Mouse (Mus musculus) hindbrain, embryonic 11.5 days (tissue): ENCODE data around the gene Relb. TPM values are rescaled to one million over a fixed set of nuclear protein-coding genes. Genes with fewer than 3 reads are reported as not detected.

Source experiments
- ATAC-seq: fragments of 200-750 bp; cut with Nextera tagmentation; 2 replicates; pipeline ENCODE4 v1.8.0; 2017; ENCODE audit warnings: mild to moderate bottlenecking, moderate TSS enrichment, moderate library complexity; ENCODE audit not compliant: low FRiP score
- DNase-seq: peaks from one replicate; pipeline ENCODE4 v3.0.0-alpha.2; 2015; ENCODE audit warnings: low spot score
- H3K27ac ChIP-seq: fragments of 300-500 bp; sonication (generic); 2 replicates; pipeline ENCODE4 v1.5.1; 2014; ENCODE audit warnings: mild to moderate bottlenecking, low read depth, low read length
- H3K27me3 ChIP-seq: fragments of 300-500 bp; sonication (generic); 2 replicates; pipeline ENCODE4 v1.6.1; 2014; ENCODE audit warnings: mild to moderate bottlenecking, low read length, moderate library complexity, mixed read lengths; ENCODE audit not compliant: control insufficient read depth, insufficient read depth
- H3K36me3 ChIP-seq: fragments of 300-500 bp; sonication (generic); 2 replicates; pipeline ENCODE4 v1.6.1; 2014; ENCODE audit warnings: mild to moderate bottlenecking, low read length, moderate library complexity, mixed read lengths; ENCODE audit not compliant: control insufficient read depth, insufficient read depth
- H3K4me1 ChIP-seq: fragments of 300-500 bp; sonication (generic); replicated peaks from 2 replicates; pipeline ENCODE4 v1.6.1; 2014; ENCODE audit warnings: low read length, mixed read lengths; ENCODE audit not compliant: control insufficient read depth, insufficient read depth
- H3K4me2 ChIP-seq: fragments of 300-500 bp; sonication (generic); replicated peaks from 2 replicates; pipeline ENCODE4 v1.6.1; 2014; ENCODE audit warnings: mild to moderate bottlenecking, low read depth, low read length
- H3K4me3 ChIP-seq: fragments of 300-500 bp; sonication (generic); 2 replicates; pipeline ENCODE4 v1.5.1; 2014; ENCODE audit warnings: low read depth, low read length
- H3K9ac ChIP-seq: fragments of 300-500 bp; sonication (generic); 2 replicates; pipeline ENCODE4 v1.6.1; 2014; ENCODE audit warnings: low read depth, low read length
- H3K9me3 ChIP-seq: fragments of 300-500 bp; sonication (generic); 2 replicates; pipeline ENCODE4 v1.6.1; 2016; ENCODE audit warnings: low read length; ENCODE audit not compliant: control insufficient read depth
- WGBS: fragments of 180-500 bp; shearing (Covaris S2); extraction: QIAGEN DNeasy Blood & Tissue Kit; methylation state at CpG from one replicate; pipeline ENCODE4 v1.1.7; 2014; 5-methylcytosine and 5-hydroxymethylcytosine counted together
- polyA plus RNA-seq: library from polyadenylated mRNA; unstranded; fragments of >200 nt; fragmentation: Nextera tagmentation; extraction: Ambion mirVana; gene quantifications from 2 replicates; pipeline ENCODE4 v1.2.1, GENCODE M21; 2014

Gene Relb
- polyA plus RNA-seq, 1 experiment from 2014 or later, result 3.9 TPM

GRCm38 (mm10) chr7:19634591-19634990 is 5.4 kb upstream of the Relb start:
- DNase-seq, result no peak
- peaks cover 20% of the 10 kb centered on the region for H3K36me3 ChIP-seq
- H3K4me2 ChIP-seq, result no peak overlapping the region
- H3K27me3 ChIP-seq, result no peaks in the 10 kb centered on the region
- no peak overlapping the region for H3K9ac ChIP-seq
- no peak overlapping the region for H3K4me3 ChIP-seq
- ATAC-seq, result no peak
- no peaks in the 10 kb centered on the region for H3K9me3 ChIP-seq
- H3K27ac ChIP-seq, result no peak overlapping the region
- 90% methylated on average over 2 of the region's 2 CpGs for WGBS
- H3K4me1 ChIP-seq, result no peaks in the 10 kb centered on the region

GRCm38 (mm10) chr7:19633855-19634254 is 4.6 kb upstream of the Relb start:
- DNase-seq (no peak), ATAC-seq (no peak)
- no peaks in the 10 kb centered on the region for H3K27me3 ChIP-seq
- WGBS, result 94% methylated on average over 15 of the region's 15 CpGs
- H3K4me1 ChIP-seq, result no peaks in the 10 kb centered on the region
- no peak overlapping the region for H3K9ac ChIP-seq
- no peaks in the 10 kb centered on the region for H3K9me3 ChIP-seq
- no peak overlapping the region for H3K4me2 ChIP-seq
- no peak overlapping the region for H3K27ac ChIP-seq
- H3K36me3 ChIP-seq, result peaks cover 20% of the 10 kb centered on the region
- no peak overlapping the region for H3K4me3 ChIP-seq

DNA sequence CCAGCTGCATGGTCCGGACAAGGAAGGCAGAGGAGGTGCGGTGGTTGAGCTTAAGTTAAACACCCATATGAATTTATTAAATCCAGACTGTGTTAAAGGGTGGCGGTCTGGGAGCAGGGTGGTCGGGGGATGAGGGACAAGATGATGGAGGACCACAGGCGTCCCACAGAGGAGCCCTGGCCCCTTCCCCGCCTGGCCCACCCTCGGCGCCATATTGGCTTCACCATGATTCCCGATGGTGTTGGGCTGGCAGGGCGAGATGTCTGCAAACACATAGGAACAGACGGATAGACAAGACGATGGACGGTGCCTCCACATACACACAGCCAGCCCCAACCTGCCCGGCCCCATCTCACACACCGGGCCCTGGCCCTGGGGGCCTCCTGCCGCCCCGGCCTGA is 4.0 kb upstream of the Relb start:
- no peaks in the 10 kb centered on the region for H3K4me1 ChIP-seq
- no peak for ATAC-seq
- DNase-seq, result no peak
- H3K27ac ChIP-seq, result no peak overlapping the region
- no peak overlapping the region for H3K4me2 ChIP-seq
- WGBS, result 90% methylated on average over 17 of the region's 17 CpGs
- peaks cover 20% of the 10 kb centered on the region for H3K36me3 ChIP-seq
- H3K9ac ChIP-seq, result no peak overlapping the region
- H3K9me3 ChIP-seq, result no peaks in the 10 kb centered on the region
- no peak overlapping the region for H3K4me3 ChIP-seq
- H3K27me3 ChIP-seq, result no peaks in the 10 kb centered on the region

DNA sequence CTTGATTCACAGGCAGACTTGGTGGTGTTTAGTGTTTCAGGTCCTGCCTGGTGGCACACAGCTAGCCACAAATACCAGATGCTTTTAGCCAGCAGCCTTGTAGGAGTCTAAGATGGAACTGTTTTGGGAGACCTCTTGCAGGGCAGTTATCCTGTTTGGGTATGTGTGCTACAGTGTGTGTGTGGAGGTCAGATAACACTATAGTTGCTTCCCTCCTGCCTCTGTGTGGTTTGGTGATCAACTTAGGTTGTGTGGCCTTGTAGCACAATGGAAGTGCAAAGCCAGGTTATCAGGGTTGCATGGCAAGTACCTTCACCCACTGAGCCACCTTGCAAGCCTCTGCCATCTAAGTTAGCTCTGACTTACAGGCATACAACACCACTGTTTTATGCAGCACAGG is 3.5 kb upstream of the Relb start:
- no peak for DNase-seq
- Histone ChIP-seq H3K27ac (no peak overlapping the region), H3K4me2 (no peak overlapping the region), H3K9me3 (no peaks in the 10 kb centered on the region), H3K4me1 (no peaks in the 10 kb centered on the region), H3K27me3 (no peaks in the 10 kb centered on the region), H3K9ac (no peak overlapping the region), H3K36me3 (peaks cover 19% of the 10 kb centered on the region), H3K4me3 (no peak overlapping the region)
- no peak for ATAC-seq

- Histone ChIP-seq H3K9ac (no peak overlapping the region), H3K27ac (no peak overlapping the region), H3K36me3 (peaks cover 15% of the 10 kb centered on the region), H3K9me3 (no peaks in the 10 kb centered on the region), H3K27me3 (no peaks in the 10 kb centered on the region), H3K4me2 (no peak overlapping the region), H3K4me3 (no peak overlapping the region), H3K4me1 (no peaks in the 10 kb centered on the region)
- DNase-seq (no peak), ATAC-seq (no peak)
Observed at GRCm38 (mm10) chr7:19632275-19632674, 3.0 kb upstream of the Relb start.

DNA sequence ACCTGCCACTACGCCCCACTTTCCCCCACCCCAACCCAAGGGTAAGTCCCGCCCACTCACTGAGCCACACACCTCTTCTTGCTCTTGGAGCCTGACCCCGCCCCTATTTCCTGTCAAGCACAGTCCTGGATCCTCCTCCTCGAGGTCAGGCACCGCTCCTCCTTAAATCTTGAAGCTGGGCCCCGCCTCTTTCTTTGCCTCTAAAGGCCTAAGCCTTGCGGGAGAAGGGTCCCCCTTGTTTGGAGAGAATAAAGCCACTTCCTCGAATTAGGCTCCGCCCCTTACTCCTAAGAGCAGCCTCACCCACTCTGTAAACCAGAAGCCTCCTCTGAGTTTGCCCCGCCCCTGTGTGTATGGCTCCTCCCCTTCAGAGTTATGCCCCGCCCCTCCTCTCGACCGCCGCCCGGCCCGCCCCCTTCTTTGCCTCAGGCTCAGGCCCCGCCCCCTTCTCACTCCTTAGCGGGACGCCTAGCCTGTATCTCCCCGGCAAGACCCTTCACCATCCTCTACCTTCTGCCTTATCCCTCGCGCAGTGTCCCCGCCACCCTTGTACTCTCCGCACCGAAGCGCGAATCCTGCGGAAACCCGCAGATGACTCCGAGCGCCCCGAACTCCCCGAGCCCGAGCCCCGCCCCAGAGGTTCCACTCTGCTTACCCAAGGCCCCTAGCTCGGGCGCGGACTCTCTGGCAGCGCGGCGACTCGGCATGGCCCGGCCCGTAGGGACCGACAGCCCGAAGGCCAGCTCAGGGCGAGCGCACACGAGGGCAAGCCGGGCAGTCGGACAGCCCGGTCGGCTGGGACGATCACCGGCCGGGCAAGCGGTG is 490 bp downstream of the Relb start:
- Histone ChIP-seq H3K27me3 (no peaks in the 10 kb centered on the region), H3K9ac (peak overlapping the region; percentile 34; the same call in 1 of the 2 replicates), H3K4me2 (peak overlapping the region; percentile 96), H3K4me3 (peak overlapping the region; percentile 69), H3K36me3 (no peaks in the 10 kb centered on the region; the same call in 1 of the 2 replicates), H3K4me1 (no peaks in the 10 kb centered on the region), H3K9me3 (no peaks in the 10 kb centered on the region), H3K27ac (peak overlapping the region; percentile 58; the same call in 1 of the 2 replicates)
- DNase-seq (peak; percentile 91), ATAC-seq (peak; percentile 90)
- under 1% methylated on average over 54 of the region's 57 CpGs for WGBS

GRCm38 (mm10) chr7:19628192-19628535 is 1.1 kb downstream of the Relb start:
- peak overlapping the region; percentile 69 for H3K4me3 ChIP-seq
- no peaks in the 10 kb centered on the region for H3K27me3 ChIP-seq
- no peaks in the 10 kb centered on the region for H3K9me3 ChIP-seq
- H3K4me1 ChIP-seq, result no peaks in the 10 kb centered on the region
- 15% methylated on average over 17 of the region's 17 CpGs for WGBS
- DNase-seq (no peak), ATAC-seq (no peak)
- H3K4me2 ChIP-seq, result peak overlapping the region; percentile 96
- peak overlapping the region; percentile 49; the same call in 1 of the 2 replicates for H3K27ac ChIP-seq
- H3K9ac ChIP-seq, result no peak overlapping the region
- no peaks in the 10 kb centered on the region; the same call in 1 of the 2 replicates for H3K36me3 ChIP-seq

DNA sequence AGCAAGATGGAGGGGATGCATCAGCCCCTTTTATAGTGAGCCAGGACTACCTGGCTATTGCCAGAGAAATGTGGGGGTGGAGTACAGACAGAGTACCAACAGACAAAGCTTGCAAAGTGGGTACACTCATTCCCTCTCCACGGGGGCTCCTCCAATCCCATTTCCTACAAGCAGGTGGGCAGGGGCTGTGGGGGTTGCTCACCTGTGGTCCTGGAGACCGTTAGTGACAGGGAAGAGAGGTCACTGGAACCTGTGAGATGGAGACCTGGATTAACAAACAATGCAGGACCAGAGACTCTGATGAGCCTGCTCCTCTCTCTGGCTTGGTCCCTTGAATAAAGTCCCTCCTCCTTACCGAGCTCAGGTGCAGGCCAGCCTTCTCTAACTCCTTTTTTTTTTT is 1.5 kb downstream of the Relb start:
- Histone ChIP-seq H3K27me3 (no peaks in the 10 kb centered on the region), H3K4me1 (no peaks in the 10 kb centered on the region), H3K9ac (no peak overlapping the region), H3K36me3 (no peaks in the 10 kb centered on the region), H3K4me3 (no peak overlapping the region), H3K4me2 (peak overlapping the region; percentile 96; the same call in 1 of the 2 replicates), H3K9me3 (no peaks in the 10 kb centered on the region), H3K27ac (no peak overlapping the region)
- WGBS, result 61% methylated on average over 3 of the region's 3 CpGs
- ATAC-seq (no peak), DNase-seq (no peak)

- ATAC-seq (no peak), DNase-seq (no peak)
- Histone ChIP-seq H3K27ac (no peak overlapping the region), H3K9ac (no peak overlapping the region), H3K36me3 (no peaks in the 10 kb centered on the region), H3K4me3 (no peak overlapping the region), H3K9me3 (no peaks in the 10 kb centered on the region), H3K27me3 (no peaks in the 10 kb centered on the region), H3K4me1 (no peaks in the 10 kb centered on the region), H3K4me2 (no peak overlapping the region)
- WGBS, result 69% methylated on average over 2 of the region's 2 CpGs
Observed at GRCm38 (mm10) chr7:19623433-19623832, 5.8 kb downstream of the Relb start.
